Mouse (Mus musculus) common myeloid progenitor, adult 5-6 weeks (primary cell): ENCODE measurements around the gene Pmf1. TPM values are rescaled to one million over a fixed set of nuclear protein-coding genes. Genes with fewer than 3 reads are reported as not detected.
"Not testable (repeated sequence)": the region's sequence is repeated elsewhere in the genome, so short reads cannot be mapped to it uniquely, and the experiment has no call there.

ENCODE experiments used
- ATAC-seq: replicated peaks from 2 replicates; pipeline ENCODE4 v1.8.0; 2016; ENCODE audit warnings: low read depth, mild to moderate bottlenecking, moderate TSS enrichment, inconsistent platforms; ENCODE audit not compliant: poor library complexity, severe bottlenecking
- total RNA-seq: library from RNA; stranded (forward); fragments of 200-1000, 187-1606 nt; gene quantifications from 2 replicates; pipeline ENCODE4 v1.2.3, GENCODE M21; 2017

Pmf1 gene
- total RNA-seq, 1 experiment from 2014 or later = 88.3 TPM

DNA sequence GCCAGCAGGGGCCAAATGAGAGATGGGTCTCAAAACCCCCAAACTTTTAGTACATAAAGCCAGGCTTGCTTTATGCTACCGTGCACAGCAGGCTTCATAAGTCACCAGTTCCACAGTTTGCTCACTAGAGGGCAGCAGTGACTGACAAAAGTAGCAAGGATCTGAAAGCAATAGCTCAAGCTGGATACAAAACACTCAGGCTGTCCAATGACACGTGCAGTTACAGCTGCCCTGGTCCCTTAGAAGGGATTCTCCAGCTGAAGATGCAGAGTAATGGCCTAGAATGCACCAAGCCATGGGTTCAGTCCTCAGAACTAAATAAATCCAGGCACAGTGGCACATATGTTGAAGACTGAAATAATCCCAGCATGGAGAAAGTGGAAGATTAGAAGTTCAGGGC lies 3.0 kb downstream of the Pmf1 start:
- ATAC-seq = peak; percentile 48

DNA sequence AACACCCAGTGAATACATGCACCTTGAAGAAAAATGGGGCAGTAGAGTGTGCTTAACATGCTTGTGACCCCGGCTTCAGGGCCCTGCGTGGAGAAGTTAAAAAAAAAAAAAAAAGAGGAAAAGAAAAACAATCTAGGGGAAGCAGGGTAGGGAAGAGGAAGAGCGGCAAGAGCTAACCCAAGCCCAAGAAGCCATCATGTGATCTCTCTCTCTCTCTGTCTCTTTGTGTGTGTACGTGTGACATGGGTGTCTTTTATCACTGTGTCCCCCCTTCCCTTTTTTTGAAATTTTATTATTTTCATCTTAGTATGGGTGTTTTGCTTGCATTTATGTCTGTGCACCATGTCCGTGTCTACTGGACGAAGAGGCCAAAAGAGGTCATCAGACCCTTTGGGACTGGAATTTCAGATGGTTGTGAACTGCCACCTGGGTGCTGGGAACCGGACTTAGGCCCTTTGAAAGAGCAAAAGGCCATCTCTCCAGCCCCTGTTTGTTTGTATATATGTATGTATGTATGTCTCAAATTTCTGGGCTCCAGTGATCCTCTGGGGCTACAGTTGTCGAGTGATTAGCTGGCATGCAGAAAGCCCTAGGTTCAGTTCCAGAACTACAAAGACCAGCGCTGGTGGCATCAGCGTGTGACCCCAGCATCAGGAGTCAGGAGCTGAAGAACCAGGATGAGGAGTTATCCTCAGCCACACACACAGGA lies 6.5 kb downstream of the Pmf1 start:
- no peak for ATAC-seq

DNA sequence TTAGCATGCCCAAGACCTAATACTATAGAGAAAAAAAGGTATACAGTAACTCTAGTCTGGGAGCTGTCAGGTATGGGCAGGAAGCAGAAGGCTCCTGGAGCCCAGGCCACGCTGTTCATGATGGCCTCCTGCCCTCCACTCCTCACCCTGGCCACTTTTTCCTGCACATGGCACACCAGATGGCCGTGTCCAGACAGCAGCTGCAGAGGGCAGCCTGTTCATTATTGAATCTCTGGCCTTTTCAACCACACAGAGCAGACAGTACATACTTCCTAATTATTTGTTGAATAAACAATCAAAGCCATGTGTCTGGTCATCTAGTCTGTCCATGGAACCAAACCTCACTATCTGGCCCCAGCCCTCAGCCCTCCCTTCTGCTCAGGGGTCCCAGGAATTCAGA lies 11.5 kb downstream of the Pmf1 start:
- ATAC-seq = no peak

DNA sequence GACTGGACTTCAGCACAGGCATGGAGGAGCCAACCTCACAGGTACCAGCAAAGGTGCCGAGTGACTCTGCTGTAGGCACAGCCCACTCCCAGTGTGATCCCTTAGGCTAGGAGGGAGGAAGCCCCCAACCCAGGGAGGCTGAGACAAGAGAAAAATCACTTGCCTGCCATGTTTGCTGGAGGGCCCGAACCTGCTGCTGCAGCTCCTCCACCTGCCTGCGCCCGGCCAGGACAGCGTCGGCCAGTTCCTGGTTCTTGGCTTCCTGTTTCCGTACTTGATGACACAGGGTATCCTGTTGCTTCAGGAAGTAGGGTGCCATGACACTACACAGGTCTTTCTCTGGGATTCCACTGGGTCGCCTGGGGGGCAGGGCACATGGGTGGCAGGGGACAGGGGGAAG lies 14.4 kb downstream of the Pmf1 start:
- no peak for ATAC-seq

DNA sequence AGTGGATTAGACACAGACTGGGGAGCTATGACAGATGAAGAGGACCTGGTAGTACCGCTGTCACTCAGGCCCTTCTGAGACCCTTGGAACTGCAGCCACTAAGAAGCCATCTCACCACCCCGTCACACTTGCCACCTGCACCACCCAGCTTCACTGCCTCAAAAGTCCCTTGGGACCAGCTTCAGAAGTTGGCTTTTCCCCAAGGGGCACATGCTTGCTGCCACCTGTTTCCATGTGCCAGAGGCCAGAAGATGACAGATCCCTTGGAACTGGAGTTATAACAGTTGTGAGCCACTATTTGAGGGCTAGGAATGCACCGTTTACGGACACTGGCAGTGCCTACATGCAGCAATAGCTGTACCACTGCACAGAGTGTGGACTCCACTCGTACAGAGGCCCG lies 14.8 kb downstream of the Pmf1 start:
- ATAC-seq = no peak

DNA sequence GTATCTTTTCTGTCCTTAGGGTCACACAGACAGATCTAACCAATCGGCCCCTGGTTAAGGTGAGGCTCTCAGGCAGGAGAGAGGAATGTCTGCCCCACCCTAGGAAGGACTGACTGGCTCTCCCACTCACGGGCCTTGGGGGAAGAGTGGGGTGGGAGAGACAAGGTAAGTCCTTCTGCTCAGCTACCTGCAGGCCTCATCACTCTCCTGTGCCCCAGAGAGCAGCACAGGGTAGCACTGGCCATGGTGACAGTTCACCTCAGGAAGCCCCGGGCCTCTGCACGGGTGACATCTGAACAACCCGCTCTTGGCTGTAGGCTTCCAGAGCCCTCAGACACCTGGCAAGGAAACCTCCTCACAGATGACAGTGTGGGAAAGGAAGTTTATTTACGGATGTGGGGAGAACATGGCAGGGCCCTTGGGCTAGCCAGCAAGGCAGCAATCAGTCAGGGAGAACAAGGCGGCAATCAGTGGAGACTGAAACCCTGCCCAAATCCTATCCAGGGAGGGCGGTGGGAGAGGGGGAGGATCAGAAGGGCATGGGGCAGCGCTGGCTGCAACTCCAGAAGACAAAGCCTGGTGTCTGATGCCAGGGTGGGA lies 16.3 kb downstream of the Pmf1 start:
- ATAC-seq = no peak

DNA sequence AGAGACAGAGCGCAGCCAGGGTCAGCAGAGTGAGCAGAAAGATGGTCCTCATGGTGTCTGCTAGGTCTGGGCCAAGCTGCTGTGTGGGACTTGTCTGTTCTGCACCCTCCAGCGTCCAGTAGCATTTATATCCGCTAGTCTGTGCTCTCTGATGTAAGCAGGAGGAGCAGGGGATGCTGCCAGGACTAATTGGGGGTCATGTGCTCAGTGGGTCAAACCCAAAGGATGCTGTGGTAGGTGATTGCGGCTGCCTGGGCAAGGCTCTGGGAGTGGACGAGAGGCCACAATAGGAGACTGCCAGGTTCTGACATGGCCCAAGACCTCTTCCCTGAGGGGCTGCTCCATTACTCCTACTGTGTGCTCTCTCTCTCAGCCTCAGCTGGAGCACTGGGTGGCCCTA lies 25.8 kb downstream of the Pmf1 start, which contains the start of gene Bglap:
Bglap (minus strand) TSS at position 101 of the 400 bp plus-strand sequence.
- ATAC-seq = no peak

DNA sequence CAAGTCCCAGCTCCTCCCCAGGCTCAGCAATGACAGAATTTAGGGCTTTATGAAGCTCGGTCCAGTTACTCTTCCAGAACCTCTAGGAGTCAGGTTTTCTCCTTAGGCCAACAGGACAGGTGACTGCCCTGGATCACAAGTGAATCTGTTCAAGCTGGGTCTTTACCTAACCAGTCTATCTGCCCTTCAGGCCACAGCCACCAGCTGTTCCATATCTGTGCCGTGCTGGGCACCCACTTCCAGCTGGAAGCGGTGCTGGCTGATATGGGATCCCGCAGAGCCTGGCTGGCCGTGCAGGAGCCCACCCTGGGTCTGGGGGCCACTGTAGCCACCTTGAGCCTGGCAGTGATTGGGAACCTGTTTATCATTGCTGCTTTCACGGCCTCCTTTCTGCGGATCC lies 27.7 kb downstream of the Pmf1 start:
- not testable (repeated sequence) for ATAC-seq

DNA sequence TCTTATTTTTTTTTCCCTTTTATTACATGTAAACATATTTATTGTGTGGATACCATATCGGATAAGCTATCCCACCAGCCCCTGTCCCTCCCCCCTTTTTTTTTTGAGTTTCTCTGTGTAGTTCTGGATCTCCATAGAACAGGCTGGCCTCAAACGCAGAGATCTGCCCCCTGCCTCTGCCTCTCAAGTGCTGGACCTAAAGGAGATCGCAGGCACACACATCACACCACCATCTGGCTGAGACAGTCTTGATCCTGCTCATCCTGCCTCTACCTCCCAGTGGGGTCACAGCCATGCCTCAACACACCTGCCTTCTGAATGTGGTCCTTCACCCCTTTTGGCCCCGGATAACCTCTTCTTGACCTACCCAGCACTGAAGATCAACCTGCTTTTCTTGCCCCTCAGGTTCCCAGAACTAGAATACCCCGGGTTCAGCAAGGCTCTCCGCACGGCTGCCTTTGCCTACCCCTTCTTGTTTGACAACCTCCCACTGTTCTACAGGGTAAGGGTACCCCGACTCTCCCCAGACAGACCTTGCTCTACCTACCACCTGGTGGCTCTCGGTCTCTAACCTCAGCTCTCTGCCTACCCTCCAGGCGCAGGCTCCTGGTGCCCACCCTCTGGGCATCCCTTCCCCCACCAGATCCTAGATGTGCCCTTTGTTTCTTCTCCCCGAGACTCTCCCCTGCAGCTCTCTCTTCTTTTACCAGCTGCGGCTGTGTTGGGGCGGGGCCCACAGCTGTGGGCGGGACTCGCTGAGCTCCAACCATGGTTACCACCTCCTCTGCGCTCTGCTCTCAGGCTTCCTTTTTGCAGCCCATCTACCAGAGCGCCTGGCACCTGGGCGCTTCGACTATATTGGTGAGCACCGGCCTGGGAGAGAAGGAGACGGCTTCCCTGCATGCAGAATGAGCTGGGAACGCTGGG lies 28.5 kb downstream of the Pmf1 start:
- ATAC-seq = peak; percentile 92

DNA sequence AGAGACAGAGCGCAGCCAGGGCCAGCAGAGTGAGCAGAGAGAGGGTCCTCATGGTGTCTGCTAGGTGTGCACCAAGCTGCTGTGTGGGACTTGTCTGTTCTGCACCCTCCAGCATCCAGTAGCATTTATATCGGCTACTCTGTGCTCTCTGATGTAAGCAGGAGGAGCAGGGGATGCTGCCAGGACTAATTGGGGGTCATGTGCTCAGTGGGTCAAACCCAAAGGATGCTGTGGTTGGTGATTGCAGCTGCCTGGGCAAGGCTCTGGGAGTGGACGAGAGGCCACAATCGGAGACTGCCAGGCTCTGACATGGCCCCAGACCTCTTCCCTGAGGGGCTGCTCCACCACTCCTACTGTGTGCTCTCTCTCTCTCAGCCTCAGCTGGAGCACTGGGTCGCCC lies 31.5 kb downstream of the Pmf1 start, which contains the start of gene Bglap2:
Bglap2 (minus strand) TSS at position 101 of the 400 bp plus-strand sequence.
- not testable (repeated sequence) for ATAC-seq

DNA sequence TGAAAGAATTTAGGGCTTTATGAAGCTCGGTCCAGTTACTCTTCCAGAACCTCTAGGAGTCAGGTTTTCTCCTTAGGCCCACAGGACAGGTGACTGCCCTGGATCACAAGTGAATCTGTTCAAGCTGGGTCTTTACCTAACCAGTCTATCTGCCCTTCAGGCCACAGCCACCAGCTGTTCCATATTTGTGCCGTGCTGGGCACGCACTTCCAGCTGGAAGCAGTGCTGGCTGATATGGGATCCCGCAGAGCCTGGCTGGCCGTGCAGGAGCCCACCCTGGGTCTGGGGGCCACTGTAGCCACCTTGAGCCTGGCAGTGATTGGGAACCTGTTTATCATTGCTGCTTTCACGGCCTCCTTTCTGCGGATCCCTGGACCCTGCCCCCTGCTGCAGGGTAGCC lies 33.5 kb downstream of the Pmf1 start:
- not testable (repeated sequence) for ATAC-seq

DNA sequence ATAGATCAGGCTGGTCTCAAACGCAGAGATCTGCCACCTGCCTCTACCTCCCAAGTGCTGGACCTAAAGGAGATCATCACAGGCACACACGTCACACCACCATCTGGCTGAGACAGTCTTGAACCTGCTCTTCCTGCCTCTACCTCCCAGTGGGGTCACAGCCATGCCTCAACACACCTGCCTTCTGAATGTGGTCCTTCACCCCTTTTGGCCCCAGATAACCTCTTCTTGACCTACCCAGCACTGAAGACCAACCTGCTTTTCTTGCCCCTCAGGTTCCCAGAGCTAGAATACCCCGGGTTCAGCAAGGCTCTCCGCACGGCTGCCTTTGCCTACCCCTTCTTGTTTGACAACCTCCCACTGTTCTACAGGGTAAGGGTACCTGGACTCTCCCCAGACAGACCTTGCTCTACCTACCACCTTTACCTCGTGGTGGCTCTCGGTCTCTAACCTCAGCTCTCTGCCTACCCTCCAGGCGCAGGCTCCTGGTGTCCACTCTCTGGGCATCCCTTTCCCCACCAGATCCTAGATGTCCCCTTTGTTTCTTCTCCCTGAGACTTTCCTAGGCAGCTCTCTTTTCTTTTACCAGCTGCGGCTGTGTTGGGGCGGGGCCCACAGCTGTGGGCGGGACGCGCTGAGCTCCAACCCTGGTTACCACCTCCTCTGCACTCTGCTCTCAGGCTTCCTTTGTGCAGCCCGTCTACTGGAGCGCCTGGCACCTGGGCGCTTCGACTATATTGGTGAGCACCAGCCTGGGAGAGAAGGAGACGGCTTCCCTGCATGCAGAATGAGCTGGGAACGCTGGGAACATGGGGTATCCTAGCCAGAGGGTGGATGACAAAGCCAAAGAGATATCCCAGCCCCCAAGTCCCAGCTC lies 34.1 kb downstream of the Pmf1 start:
- ATAC-seq = peak; percentile 89

DNA sequence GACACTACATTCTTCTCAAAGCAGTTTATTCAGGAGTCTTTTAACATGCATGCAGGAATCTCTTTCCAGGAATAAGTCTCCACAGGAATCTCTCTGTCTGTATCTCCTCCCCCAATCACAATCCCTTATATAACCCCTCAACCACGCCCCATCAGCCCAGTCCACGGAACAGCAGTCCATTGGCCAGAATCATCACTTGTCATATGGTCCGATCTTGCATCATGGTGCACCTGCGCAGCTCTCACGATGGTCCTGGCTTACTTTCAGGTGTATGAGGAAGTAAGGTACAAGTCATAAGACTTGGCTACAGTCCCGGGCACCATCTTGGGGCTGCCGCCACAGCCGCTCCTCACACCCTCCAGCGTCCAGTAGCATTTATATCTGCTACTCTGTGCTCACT lies 37.5 kb downstream of the Pmf1 start, which contains the start of gene Bglap3:
Bglap3 (minus strand) TSS at position 101 of the 400 bp plus-strand sequence.
- not testable (repeated sequence) for ATAC-seq

DNA sequence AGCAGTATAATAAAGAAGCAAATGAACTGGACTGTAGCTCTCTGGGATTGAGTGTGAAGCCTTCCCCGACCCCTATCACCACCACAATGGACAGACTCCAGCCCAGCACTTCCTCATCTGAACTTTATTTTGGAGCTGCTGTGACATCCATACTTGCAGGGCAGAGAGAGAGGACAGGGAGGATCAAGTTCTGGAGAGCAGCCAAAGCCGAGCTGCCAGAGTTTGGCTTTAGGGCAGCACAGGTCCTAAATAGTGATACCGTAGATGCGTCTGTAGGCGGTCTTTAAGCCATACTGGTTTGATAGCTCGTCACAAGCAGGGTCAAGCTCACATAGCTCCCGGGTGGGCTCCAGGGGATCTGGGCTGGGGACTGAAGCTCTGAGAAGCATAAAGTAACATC lies 41.6 kb downstream of the Pmf1 start:
- ATAC-seq = not testable (repeated sequence)

DNA sequence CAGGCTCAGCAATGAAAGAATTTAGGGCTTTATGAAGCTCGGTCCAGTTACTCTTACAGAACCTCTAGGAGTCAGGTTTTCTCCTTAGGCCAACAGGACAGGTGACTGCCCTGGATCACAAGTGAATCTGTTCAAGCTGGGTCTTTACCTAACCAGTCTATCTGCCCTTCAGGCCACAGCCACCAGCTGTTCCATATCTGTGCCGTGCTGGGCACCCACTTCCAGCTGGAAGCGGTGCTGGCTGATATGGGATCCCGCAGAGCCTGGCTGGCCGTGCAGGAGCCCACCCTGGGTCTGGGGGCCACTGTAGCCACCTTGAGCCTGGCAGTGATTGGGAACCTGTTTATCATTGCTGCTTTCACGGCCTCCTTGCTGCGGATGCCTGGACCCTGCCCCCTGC lies 42.6 kb downstream of the Pmf1 start:
- ATAC-seq = not testable (repeated sequence)

DNA sequence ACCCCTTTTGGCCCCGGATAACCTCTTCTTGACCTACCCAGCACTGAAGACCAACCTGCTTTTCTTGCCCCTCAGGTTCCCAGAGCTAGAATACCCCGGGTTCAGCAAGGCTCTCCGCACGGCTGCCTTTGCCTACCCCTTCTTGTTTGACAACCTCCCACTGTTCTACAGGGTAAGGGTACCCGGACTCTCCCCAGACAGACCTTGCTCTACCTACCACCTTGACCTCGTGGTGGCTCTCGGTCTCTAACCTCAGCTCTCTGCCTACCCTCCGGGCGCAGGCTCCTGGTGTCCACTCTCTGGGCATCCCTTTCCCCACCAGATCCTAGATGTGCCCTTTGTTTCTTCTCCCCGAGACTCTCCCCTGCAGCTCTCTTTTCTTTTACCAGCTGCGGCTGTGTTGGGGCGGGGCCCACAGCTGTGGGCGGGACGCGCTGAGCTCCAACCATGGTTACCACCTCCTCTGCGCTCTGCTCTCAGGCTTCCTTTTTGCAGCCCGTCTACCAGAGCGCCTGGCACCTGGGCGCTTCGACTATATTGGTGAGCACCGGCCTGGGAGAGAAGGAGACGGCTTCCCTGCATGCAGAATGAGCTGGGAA lies 43.2 kb downstream of the Pmf1 start:
- peak; percentile 86 for ATAC-seq

DNA sequence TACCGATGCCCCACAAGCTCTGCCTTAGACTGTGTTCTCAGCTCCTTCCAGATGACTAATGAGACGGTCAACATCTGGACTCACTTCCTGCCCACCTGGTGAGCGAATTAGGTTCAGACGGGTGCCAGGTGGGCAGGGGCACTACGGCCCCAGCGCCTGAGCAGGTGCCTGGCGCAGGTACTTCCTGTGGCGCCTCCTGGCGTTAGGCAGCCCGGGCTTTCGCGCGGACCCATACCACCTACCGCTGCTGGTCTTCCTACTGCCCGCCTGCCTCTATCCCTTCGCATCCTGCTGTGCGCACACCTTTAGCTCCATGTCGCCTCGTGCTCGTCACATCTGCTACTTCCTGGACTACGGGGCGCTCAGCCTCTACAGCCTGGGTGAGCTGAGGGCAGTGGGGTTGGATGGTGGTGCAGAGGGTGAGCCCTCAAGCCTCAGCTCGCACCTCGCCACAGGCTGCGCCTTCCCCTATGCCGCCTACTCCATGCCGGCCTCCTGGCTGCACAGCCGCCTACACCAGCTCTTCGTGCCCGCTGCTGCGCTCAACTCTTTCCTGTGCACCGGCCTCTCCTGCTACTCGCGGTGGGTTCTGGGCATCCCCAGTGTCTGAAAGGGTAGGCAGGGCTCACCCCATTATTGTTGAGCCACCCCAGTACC lies 44.3 kb downstream of the Pmf1 start:
- no peak for ATAC-seq

DNA sequence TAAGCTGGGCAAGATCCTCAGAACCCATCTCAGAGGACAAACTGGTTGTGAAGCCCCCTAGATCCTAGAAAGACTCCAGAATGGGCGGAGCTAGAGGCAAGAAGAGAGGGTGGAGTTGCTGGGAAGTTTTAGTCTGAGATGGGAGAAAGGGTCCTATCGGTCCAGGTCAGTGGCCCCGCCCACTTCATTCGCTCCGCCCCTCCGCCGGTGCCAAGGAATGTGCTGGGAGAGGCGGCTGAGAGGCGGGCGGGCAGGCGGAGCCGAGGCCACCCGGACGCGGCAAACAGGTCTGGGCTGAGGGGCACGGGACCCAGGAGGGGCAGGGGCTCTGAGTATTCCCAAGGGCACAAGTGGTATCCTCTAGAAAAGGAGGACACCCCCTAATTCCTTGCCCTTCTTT lies 45.8 kb downstream of the Pmf1 start, which contains the start of gene Paqr6:
Paqr6 (plus strand) TSS at position 248 of the 400 bp plus-strand sequence.
- no peak for ATAC-seq

DNA sequence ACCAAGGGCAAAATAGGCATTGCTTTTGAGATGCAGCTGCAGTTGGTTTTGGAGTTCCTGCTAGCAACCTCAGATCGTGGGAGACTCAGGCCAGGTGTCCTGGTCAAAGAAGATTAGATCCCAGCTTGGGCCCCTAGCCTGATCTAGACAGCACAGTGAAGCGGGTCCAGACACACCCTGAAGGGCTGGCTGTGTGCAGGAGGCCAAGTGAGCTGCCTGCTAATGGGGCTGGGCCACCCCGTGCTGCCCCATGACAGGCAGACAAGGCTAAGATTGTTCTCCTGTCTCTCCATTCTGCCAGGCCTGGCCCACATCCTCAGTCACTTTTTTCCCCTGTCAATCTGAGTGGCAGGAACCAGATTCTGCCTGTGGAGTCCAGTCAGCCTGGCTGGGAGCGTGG lies 46.4 kb downstream of the Pmf1 start:
- ATAC-seq = no peak
